Mouse (Mus musculus) hindbrain, embryonic 12.5 days (tissue): ENCODE measurements at regions not wholly inside any gene's neighbourhood (a gene's known extent, or its start where the extent isn't known, plus 50 kb on each side); places are given as distances from the start of the nearest gene placed in this dataset.
"Not testable (repeated sequence)": the region's sequence is repeated elsewhere in the genome, so short reads cannot be mapped to it uniquely, and the experiment has no call there.

ENCODE experiments used
- ATAC-seq: fragments of 200-750 bp; cut with Nextera tagmentation; 2 replicates; pipeline ENCODE4 v1.8.0; 2017; ENCODE audit warnings: moderate TSS enrichment; ENCODE audit not compliant: low FRiP score
- H3K27ac ChIP-seq: fragments of 300-500 bp; sonication (generic); 2 replicates; pipeline ENCODE4 v1.5.1; 2016; ENCODE audit warnings: mild to moderate bottlenecking
- H3K27me3 ChIP-seq: fragments of 300-500 bp; sonication (generic); 2 replicates; pipeline ENCODE4 v1.6.1; 2016; ENCODE audit warnings: mild to moderate bottlenecking
- H3K36me3 ChIP-seq: fragments of 300-500 bp; sonication (generic); 2 replicates; pipeline ENCODE4 v1.6.1; 2016; ENCODE audit warnings: mild to moderate bottlenecking
- H3K4me1 ChIP-seq: fragments of 300-500 bp; sonication (generic); 2 replicates; pipeline ENCODE4 v1.6.1; 2016
- H3K4me2 ChIP-seq: fragments of 300-500 bp; sonication (generic); replicated peaks from 2 replicates; pipeline ENCODE4 v1.6.1; 2016; ENCODE audit warnings: mild to moderate bottlenecking
- H3K4me3 ChIP-seq: fragments of 300-500 bp; sonication (generic); 2 replicates; pipeline ENCODE4 v1.5.1; 2016; ENCODE audit warnings: mild to moderate bottlenecking
- H3K9ac ChIP-seq: fragments of 300-500 bp; sonication (generic); 2 replicates; pipeline ENCODE4 v1.6.1; 2016; ENCODE audit warnings: mild to moderate bottlenecking, moderate library complexity
- H3K9me3 ChIP-seq: fragments of 300-500 bp; sonication (generic); replicated peaks from 2 replicates; pipeline ENCODE4 v1.6.1; 2016; ENCODE audit warnings: mild to moderate bottlenecking
- WGBS: fragments of 180-500 bp; shearing (Covaris S2); methylation state at CpG from one replicate; pipeline ENCODE4 v1.1.7; 2016; 5-methylcytosine and 5-hydroxymethylcytosine counted together

- Histone ChIP-seq H3K27ac (no peak overlapping the region), H3K36me3 (no peaks in the 10 kb centered on the region), H3K4me3 (no peak overlapping the region), H3K4me1 (no peaks in the 10 kb centered on the region), H3K4me2 (no peak overlapping the region), H3K27me3 (no peaks in the 10 kb centered on the region), H3K9ac (no peak overlapping the region), H3K9me3 (no peaks in the 10 kb centered on the region)
- WGBS, result 81% methylated on average over 7 of the region's 7 CpGs
- no peak for ATAC-seq
These were observed 58.0 kb upstream of the Dmrta1 start for GRCm38 (mm10) chr4:89621260-89621659.

- ATAC-seq, result no peak
- H3K4me1 ChIP-seq, result no peaks in the 10 kb centered on the region
- H3K9me3 ChIP-seq, result no peaks in the 10 kb centered on the region; the same call in 1 of the 2 replicates
- no peak overlapping the region for H3K4me2 ChIP-seq
- H3K27me3 ChIP-seq, result no peaks in the 10 kb centered on the region
- no peaks in the 10 kb centered on the region for H3K36me3 ChIP-seq
- WGBS, result 65% methylated on average over 1 of the region's 1 CpGs
- H3K27ac ChIP-seq, result no peak overlapping the region
- no peak overlapping the region for H3K9ac ChIP-seq
- H3K4me3 ChIP-seq, result no peak overlapping the region
These were observed 74.5 kb upstream of the Dmrta1 start for GRCm38 (mm10) chr4:89604721-89605120.

GRCm38 (mm10) chr4:89575529-89575928 lies 103.7 kb upstream of the Dmrta1 start:
- no peak; the same call in 1 of the 2 replicates for ATAC-seq
- H3K9me3 ChIP-seq, result no peaks in the 10 kb centered on the region
- no peaks in the 10 kb centered on the region for H3K4me1 ChIP-seq
- H3K9ac ChIP-seq, result no peak overlapping the region
- WGBS, result 25% methylated on average over 10 of the region's 10 CpGs
- H3K4me3 ChIP-seq, result no peak overlapping the region
- H3K4me2 ChIP-seq, result no peak overlapping the region
- no peaks in the 10 kb centered on the region for H3K36me3 ChIP-seq
- no peak overlapping the region for H3K27ac ChIP-seq
- H3K27me3 ChIP-seq, result no peaks in the 10 kb centered on the region

- Histone ChIP-seq H3K4me3 (no peak overlapping the region), H3K27me3 (no peaks in the 10 kb centered on the region), H3K9me3 (no peaks in the 10 kb centered on the region), H3K36me3 (no peaks in the 10 kb centered on the region), H3K4me1 (no peaks in the 10 kb centered on the region), H3K9ac (no peak overlapping the region), H3K27ac (no peak overlapping the region), H3K4me2 (no peak overlapping the region)
- 88% methylated on average over 7 of the region's 7 CpGs for WGBS
- no peak for ATAC-seq
These were observed 124.3 kb upstream of the Dmrta1 start for GRCm38 (mm10) chr4:89554711-89555466.

GRCm38 (mm10) chr4:89552556-89552955 lies 126.7 kb upstream of the Dmrta1 start:
- H3K36me3 ChIP-seq, result no peaks in the 10 kb centered on the region
- no peak overlapping the region for H3K9ac ChIP-seq
- H3K9me3 ChIP-seq, result no peaks in the 10 kb centered on the region
- H3K27ac ChIP-seq, result no peak overlapping the region
- H3K4me3 ChIP-seq, result no peak overlapping the region
- no peaks in the 10 kb centered on the region for H3K27me3 ChIP-seq
- H3K4me1 ChIP-seq, result no peaks in the 10 kb centered on the region
- H3K4me2 ChIP-seq, result no peak overlapping the region
- WGBS, result 82% methylated on average over 6 of the region's 6 CpGs
- no peak for ATAC-seq

- H3K27me3 ChIP-seq, result no peaks in the 10 kb centered on the region
- H3K27ac ChIP-seq, result no peak overlapping the region
- H3K9me3 ChIP-seq, result no peaks in the 10 kb centered on the region
- no peaks in the 10 kb centered on the region for H3K4me1 ChIP-seq
- no peaks in the 10 kb centered on the region for H3K36me3 ChIP-seq
- 88% methylated on average over 2 of the region's 2 CpGs for WGBS
- no peak overlapping the region for H3K9ac ChIP-seq
- no peak overlapping the region for H3K4me2 ChIP-seq
- no peak for ATAC-seq
- H3K4me3 ChIP-seq, result no peak overlapping the region
These were observed 128.7 kb upstream of the Dmrta1 start for GRCm38 (mm10) chr4:89550515-89550914.

GRCm38 (mm10) chr4:89532462-89532861 lies 146.8 kb upstream of the Dmrta1 start:
- no peaks in the 10 kb centered on the region for H3K27me3 ChIP-seq
- no peak overlapping the region for H3K4me2 ChIP-seq
- no peaks in the 10 kb centered on the region for H3K9me3 ChIP-seq
- no peak for ATAC-seq
- no peak overlapping the region for H3K4me3 ChIP-seq
- no peak overlapping the region for H3K27ac ChIP-seq
- WGBS, result 18% methylated on average over 4 of the region's 4 CpGs
- H3K9ac ChIP-seq, result no peak overlapping the region
- H3K4me1 ChIP-seq, result no peaks in the 10 kb centered on the region
- H3K36me3 ChIP-seq, result no peaks in the 10 kb centered on the region

- Histone ChIP-seq H3K27ac (no peak overlapping the region), H3K9ac (no peak overlapping the region), H3K4me1 (no peaks in the 10 kb centered on the region), H3K9me3 (no peaks in the 10 kb centered on the region), H3K4me3 (no peak overlapping the region), H3K27me3 (peaks cover 4% of the 10 kb centered on the region; the same call in 1 of the 2 replicates), H3K4me2 (no peak overlapping the region), H3K36me3 (no peaks in the 10 kb centered on the region)
- WGBS, result 89% methylated on average over 5 of the region's 5 CpGs
- ATAC-seq, result no peak
These were observed 149.0 kb upstream of the Dmrta1 start for GRCm38 (mm10) chr4:89530050-89530911.

GRCm38 (mm10) chr4:89527966-89528365 lies 151.3 kb upstream of the Dmrta1 start:
- no peak overlapping the region for H3K27ac ChIP-seq
- WGBS, result 76% methylated on average over 1 of the region's 1 CpGs
- no peak overlapping the region for H3K4me3 ChIP-seq
- no peaks in the 10 kb centered on the region for H3K4me1 ChIP-seq
- peaks cover 16% of the 10 kb centered on the region for H3K27me3 ChIP-seq
- no peak overlapping the region for H3K9ac ChIP-seq
- no peak for ATAC-seq
- no peaks in the 10 kb centered on the region for H3K9me3 ChIP-seq
- no peaks in the 10 kb centered on the region for H3K36me3 ChIP-seq
- no peak overlapping the region for H3K4me2 ChIP-seq

GRCm38 (mm10) chr4:89527326-89527725 lies 151.9 kb upstream of the Dmrta1 start:
- H3K27me3 ChIP-seq, result peaks cover 20% of the 10 kb centered on the region
- no peak for ATAC-seq
- H3K27ac ChIP-seq, result no peak overlapping the region
- H3K36me3 ChIP-seq, result no peaks in the 10 kb centered on the region
- H3K4me2 ChIP-seq, result no peak overlapping the region
- H3K9ac ChIP-seq, result no peak overlapping the region
- H3K9me3 ChIP-seq, result no peaks in the 10 kb centered on the region
- 74% methylated on average over 7 of the region's 7 CpGs for WGBS
- no peaks in the 10 kb centered on the region for H3K4me1 ChIP-seq
- H3K4me3 ChIP-seq, result no peak overlapping the region

GRCm38 (mm10) chr4:89525525-89525924 lies 153.7 kb upstream of the Dmrta1 start:
- H3K4me3 ChIP-seq, H3K9ac ChIP-seq, H3K9me3 ChIP-seq, ATAC-seq, H3K4me1 ChIP-seq, H3K27ac ChIP-seq, H3K36me3 ChIP-seq, H3K4me2 ChIP-seq: not testable (repeated sequence)
- H3K27me3 ChIP-seq, result peaks cover 24% of the 10 kb centered on the region
- 63% methylated on average over 4 of the region's 4 CpGs for WGBS

- Histone ChIP-seq H3K27ac (no peak overlapping the region), H3K9ac (0 out of 2 replicates have a peak overlapping the region, but pooled peaks have one; percentile 3), H3K36me3 (no peaks in the 10 kb centered on the region), H3K27me3 (peaks cover 24% of the 10 kb centered on the region), H3K4me1 (no peaks in the 10 kb centered on the region), H3K4me2 (peak overlapping the region; percentile 69), H3K4me3 (peak overlapping the region; percentile 38), H3K9me3 (no peaks in the 10 kb centered on the region)
- WGBS, result 1% methylated on average over 40 of the region's 40 CpGs
- peak; percentile 82 for ATAC-seq
These were observed 154.7 kb upstream of the Dmrta1 start for GRCm38 (mm10) chr4:89524260-89525200.
